Mouse (Mus musculus): ENCODE measurements around the gene Lst1. TPM values are rescaled to one million over a fixed set of nuclear protein-coding genes. Genes with fewer than 3 reads are reported as not detected.
A peak's percentile ranks its signal among the peaks of the same experiment; 100 is the strongest.

Gene Lst1
- total and polyA plus RNA-seq, 3 experiments = 2.9 to 8.5 (median 8.4) TPM

GRCm38 (mm10) chr17:35201787-35202186, 13.5 kb upstream of the Lst1 start, which contains the start of gene Tnf:
Gene Tnf (minus strand): TSS chr17:35202007.
- Histone ChIP-seq H3K27ac (ENCODE audit: insufficient read depth, low read depth) (peak within 1 kb of the TSS; percentile 78), H3K9ac (ENCODE audit: insufficient read depth, low read depth) (peak within 1 kb of the TSS; percentile 83), H3K27me3 (replicated peaks) (no peaks in the 10 kb centered on the region), H3K9me3 (replicated peaks; ENCODE audit: low read length) (no peaks in the 10 kb centered on the region), H3K4me3 (replicated peaks in 1 of 3; ENCODE audit: low read depth in 2 of 3, low read length in 2 of 3, poor library complexity in 1 of 3) (peak within 1 kb of the TSS; percentile 68 to 92 (median 73)), H3K36me3 (replicated peaks in 1 of 2; ENCODE audit: control insufficient read depth in 1 of 2, insufficient read depth in 1 of 2, low read length in 1 of 2) (peaks cover 3 to 15% of the 10 kb centered on the region in 2 experiments), H3K4me2 (ENCODE audit: insufficient read depth, low read depth, poor library complexity, severe bottlenecking) (peak within 1 kb of the TSS; percentile 95), H3K4me1 (ENCODE audit: control insufficient read depth in 1 of 2, insufficient read depth in 2 of 2) (peaks cover 17 to 66% of the 10 kb centered on the region in 2 experiments; a peak in 3 of 4 replicates), H3K79me2 (replicated peaks; ENCODE audit: control insufficient read depth, extremely low read depth, insufficient read depth, poor library complexity, severe bottlenecking) (peaks cover 28% of the 10 kb centered on the region)
- DNase-seq (ENCODE audit: extremely low read depth) = peak; percentile 85
- TF ChIP-seq MAFK (IDR thresholded peaks at IDR 0.05; ENCODE audit: insufficient replicate concordance, low read length) (no peak), SIN3A (IDR thresholded peaks at IDR 0.05; ENCODE audit: low read length) (0 out of 2 replicates have a peak, but pooled peaks have one; percentile 72), CTCF (conservative IDR thresholded peaks at IDR 0.05 in 1 of 2, IDR thresholded peaks at IDR 0.05 in 1 of 2; ENCODE audit: low read depth in 2 of 2, low read length in 2 of 2) (no peak), ZMIZ1 (IDR thresholded peaks at IDR 0.05; ENCODE audit: low read depth, low read length) (peak; percentile 99), HCFC1 (IDR thresholded peaks at IDR 0.05; ENCODE audit: low read depth, low read length) (no peak), MYC (IDR thresholded peaks at IDR 0.05; ENCODE audit: low read depth, low read length) (no peak), PAX5 (IDR thresholded peaks at IDR 0.05; ENCODE audit: low read length) (no peak), JUN (IDR thresholded peaks at IDR 0.05; ENCODE audit: insufficient read depth, low read depth, low read length) (no peak), MAZ (IDR thresholded peaks at IDR 0.05; ENCODE audit: low read depth, low read length) (no peak), NRF1 (IDR thresholded peaks at IDR 0.05; ENCODE audit: low read depth, low read length) (no peak), E2F4 (IDR thresholded peaks at IDR 0.05; ENCODE audit: insufficient replicate concordance, low read depth, low read length) (no peak), POLR2AphosphoS2 (IDR thresholded peaks at IDR 0.05; ENCODE audit: low read depth, low read length) (peak; percentile 97), MAX (IDR thresholded peaks at IDR 0.05; ENCODE audit: low read length) (0 out of 2 replicates have a peak, but pooled peaks have one; percentile 32), TBP (conservative IDR thresholded peaks at IDR 0.05; ENCODE audit: low read depth, low read length) (peak; percentile 98), ELF1 (IDR thresholded peaks at IDR 0.05; ENCODE audit: low read depth, low read length) (peak; percentile 38; the same call in 1 of the 2 replicates), UBTF (IDR thresholded peaks at IDR 0.05; ENCODE audit: low read depth, low read length) (0 out of 2 replicates have a peak, but pooled peaks have one; percentile 40), RCOR1 (conservative IDR thresholded peaks at IDR 0.05; ENCODE audit: low read depth, low read length) (0 out of 2 replicates have a peak, but pooled peaks have one; percentile 11), SMC3 (IDR thresholded peaks at IDR 0.05; ENCODE audit: low read depth, low read length) (no peak), NELFE (IDR thresholded peaks at IDR 0.05; ENCODE audit: low read depth, low read length) (peak; percentile 99), TCF12 (IDR thresholded peaks at IDR 0.05; ENCODE audit: low read depth, low read length) (peak; percentile 66; the same call in 1 of the 2 replicates), ETS1 (conservative IDR thresholded peaks at IDR 0.05; ENCODE audit: low read depth, low read length) (peak; percentile 64), USF1 (IDR thresholded peaks at IDR 0.05; ENCODE audit: low read depth, low read length) (no peak), MXI1 (IDR thresholded peaks at IDR 0.05; ENCODE audit: low read depth, low read length) (no peak), CHD1 (IDR thresholded peaks at IDR 0.05; ENCODE audit: low read depth, low read length) (peak; percentile 43; the same call in 1 of the 2 replicates), POLR2A (IDR thresholded peaks at IDR 0.05; ENCODE audit: low read depth, low read length) (peak; percentile 100), IRF4 (IDR thresholded peaks at IDR 0.05; ENCODE audit: low read depth, low read length) (peak; percentile 44; the same call in 1 of the 2 replicates), EP300 (IDR thresholded peaks at IDR 0.05; ENCODE audit: low read length) (no peak)
- dilution Hi-C loops (cut with MboI; ENCODE audit: extremely low pct_ligation_motif_present, extremely low pct_unique_long_range_greater_than_20kb, low sequenced_read_pairs) = no loop called here
- in situ Hi-C loops (cut with MboI; ENCODE audit: low pct_ligation_motif_present, low pct_unique_long_range_greater_than_20kb, low sequenced_read_pairs) = no loop called here

All from CH12.LX (cell line).